Mouse (Mus musculus) myocyte (in vitro differentiated cells): ENCODE data around the gene Fam178b. TPM values are rescaled to one million over a fixed set of nuclear protein-coding genes. Genes with fewer than 3 reads are reported as not detected.
"Not testable (repeated sequence)": the region's sequence is repeated elsewhere in the genome, so short reads cannot be mapped to it uniquely, and the experiment has no call there.

ENCODE experiments used
- H3K27me3 ChIP-seq: one replicate; pipeline ENCODE4 v1.6.1; 2011; ENCODE audit not compliant: control insufficient read depth, insufficient read depth, insufficient read length
- H3K36me3 ChIP-seq: one replicate; pipeline ENCODE4 v1.6.1; 2011; ENCODE audit not compliant: control insufficient read depth, insufficient read depth
- H3K4me2 ChIP-seq: one replicate; pipeline ENCODE4 v1.6.1; 2011; ENCODE audit warnings: low read depth, control low read depth
- H3K4me3 ChIP-seq: one replicate; pipeline ENCODE4 v1.5.1; 2011; ENCODE audit warnings: mild to moderate bottlenecking, control low read depth, moderate library complexity
- H3K79me2 ChIP-seq: one replicate; pipeline ENCODE4 v1.6.1; 2011; ENCODE audit not compliant: control insufficient read depth, insufficient read depth
- H3ac ChIP-seq: one replicate; pipeline ENCODE4 v1.6.1; 2011; ENCODE audit not compliant: control insufficient read depth, insufficient read length
- CEBPB ChIP-seq: IDR thresholded peaks from 2 replicates; pipeline ENCODE4 v1.6.1; 2011; ENCODE audit warnings: mild to moderate bottlenecking, moderate library complexity; ENCODE audit not compliant: poor library complexity, insufficient read depth, severe bottlenecking
- E2F4 ChIP-seq: IDR thresholded peaks from one replicate; pipeline ENCODE4 v1.6.1; 2011; ENCODE audit warnings: mild to moderate bottlenecking, control low read depth, moderate library complexity; ENCODE audit not compliant: insufficient read depth
- MAX ChIP-seq: IDR thresholded peaks from one replicate; pipeline ENCODE4 v1.6.1; 2011; ENCODE audit warnings: low read depth, mild to moderate bottlenecking, control low read depth
- MYOD1 ChIP-seq, 3 experiments: IDR thresholded peaks; one replicate each; pipeline ENCODE4 v1.6.1; 2011; ENCODE audit warnings: control low read depth in 2 of 3, low read depth in 2 of 3, mild to moderate bottlenecking in 2 of 3, moderate library complexity in 1 of 3; ENCODE audit not compliant: insufficient read length in 2 of 3, control insufficient read depth in 1 of 3
- MYOG ChIP-seq, 3 experiments: IDR thresholded peaks; one replicate each; pipeline ENCODE4 v1.6.1; 2011; ENCODE audit warnings: control low read depth in 2 of 3, low read depth in 2 of 3, mild to moderate bottlenecking in 2 of 3; ENCODE audit not compliant: insufficient read length in 2 of 3, control insufficient read depth in 1 of 3, insufficient read depth in 1 of 3
- POLR2A ChIP-seq: IDR thresholded peaks from one replicate; pipeline ENCODE4 v1.6.1; 2011; ENCODE audit warnings: low read depth, mild to moderate bottlenecking, control low read depth, moderate library complexity; ENCODE audit not compliant: insufficient read length
- POLR2AphosphoS2 ChIP-seq: IDR thresholded peaks from one replicate; pipeline ENCODE4 v1.6.1; 2011; ENCODE audit warnings: low read depth, control low read depth; ENCODE audit not compliant: insufficient read length
- REST ChIP-seq: IDR thresholded peaks from one replicate; pipeline ENCODE4 v1.6.1; 2011; ENCODE audit warnings: mild to moderate bottlenecking, control low read depth, moderate library complexity; ENCODE audit not compliant: insufficient read depth, insufficient read length
- SRF ChIP-seq: IDR thresholded peaks from one replicate; pipeline ENCODE4 v1.6.1; 2011; ENCODE audit warnings: low read depth; ENCODE audit not compliant: control insufficient read depth, insufficient read length
- TCF12 ChIP-seq: IDR thresholded peaks from one replicate; pipeline ENCODE4 v1.6.1; 2011; ENCODE audit warnings: mild to moderate bottlenecking, control low read depth; ENCODE audit not compliant: poor library complexity, insufficient read depth, severe bottlenecking
- TCF3 ChIP-seq: IDR thresholded peaks from one replicate; pipeline ENCODE4 v1.6.1; 2011; ENCODE audit warnings: low read depth, control low read depth; ENCODE audit not compliant: insufficient read length
- USF1 ChIP-seq: IDR thresholded peaks from one replicate; pipeline ENCODE4 v1.6.1; 2011; ENCODE audit warnings: low read depth, mild to moderate bottlenecking, control low read depth, moderate library complexity
- polyA plus RNA-seq: library from polyadenylated mRNA; unstranded; fragments of >200 nt; fragmentation: generic; extraction: Trizol; gene quantifications from one replicate; pipeline ENCODE4 v1.2.1, GENCODE M21; 2012; ENCODE audit warnings: missing spikeins

Gene Fam178b
- polyA plus RNA-seq, 1 experiment = 1.5 TPM

DNA sequence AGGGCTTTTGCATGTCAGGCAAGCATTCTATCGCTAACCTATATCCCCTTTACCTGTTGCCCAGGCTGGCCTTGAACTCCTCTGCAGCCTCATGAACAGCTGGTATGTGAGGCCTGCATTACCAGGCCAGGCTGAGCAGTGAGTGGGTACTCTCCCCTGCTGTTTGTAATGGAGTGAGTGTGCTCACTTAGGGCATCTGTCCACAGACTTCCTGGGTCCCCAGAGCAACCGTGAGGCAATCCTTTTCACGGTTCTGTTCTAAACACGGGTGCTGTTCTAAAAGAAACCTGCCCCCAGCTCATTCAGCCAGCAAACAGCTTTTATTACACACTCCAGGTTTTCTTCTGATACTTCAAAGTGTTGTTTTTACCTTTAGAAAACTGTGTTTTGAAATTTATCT, 144.3 kb downstream of the Fam178b start:
- H3K36me3 ChIP-seq = no peaks in the 10 kb centered on the region

DNA sequence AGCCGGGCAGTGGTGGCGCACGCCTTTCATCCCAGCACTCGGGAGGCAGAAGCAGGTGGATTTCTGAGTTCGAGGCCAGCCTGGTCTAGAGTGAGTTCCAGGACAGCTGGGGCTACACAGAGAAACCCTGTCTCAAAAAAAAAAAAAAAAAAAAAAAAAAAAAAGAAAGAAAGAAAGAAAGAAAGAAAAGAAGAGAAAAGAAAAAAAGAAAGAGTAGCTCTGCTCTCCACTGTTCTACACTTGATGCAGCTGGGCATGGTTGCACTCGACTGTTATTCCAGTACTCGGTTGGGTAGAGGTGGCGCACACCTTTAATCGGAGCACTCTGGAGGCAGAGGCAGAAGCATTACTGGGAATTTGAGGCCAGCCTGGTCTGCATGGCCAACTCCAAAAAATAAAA, 146.2 kb downstream of the Fam178b start, which contains the start of gene Ankrd23:
Gene Ankrd23, minus strand, starts transcription at position 101 of the 400 bp plus-strand sequence.
- not testable (repeated sequence) for H3K79me2 ChIP-seq, H3ac ChIP-seq, H3K27me3 ChIP-seq, H3K36me3 ChIP-seq
- H3K4me3 ChIP-seq = peak within 1 kb of the TSS; percentile 24
- H3K4me2 ChIP-seq = peak within 1 kb of the TSS; percentile 43

More for the DNA sequence above, 144.3 kb downstream of the Fam178b start:
- TF ChIP-seq POLR2AphosphoS2 = no peak
- no peak for TF ChIP-seq TCF3
- no peak for TF ChIP-seq E2F4
- no peak for TF ChIP-seq MYOG (IDR thresholded peaks at IDR 0.05; ENCODE audit: control insufficient read depth in 1 of 3, insufficient read depth in 1 of 3, insufficient read length in 2 of 3, low read depth in 2 of 3)
- no peak for TF ChIP-seq CEBPB
- no peak for TF ChIP-seq TCF12
- TF ChIP-seq SRF = no peak
- TF ChIP-seq USF1 = no peak
- no peak for TF ChIP-seq MAX
- TF ChIP-seq MYOD1 (IDR thresholded peaks at IDR 0.05; ENCODE audit: control insufficient read depth in 1 of 3, insufficient read length in 2 of 3, low read depth in 2 of 3) = no peak
- TF ChIP-seq REST = no peak
- no peak for TF ChIP-seq POLR2A
- Histone ChIP-seq H3K4me2 (no peak overlapping the region), H3K79me2 (no peaks in the 10 kb centered on the region), H3K4me3 (no peak overlapping the region), H3ac (no peak overlapping the region), H3K27me3 (no peaks in the 10 kb centered on the region)

- Histone ChIP-seq H3K4me3 (peak overlapping the region; percentile 24), H3ac (no peak overlapping the region), H3K36me3 (no peaks in the 10 kb centered on the region), H3K4me2 (peak overlapping the region; percentile 43), H3K27me3 (no peaks in the 10 kb centered on the region), H3K79me2 (no peaks in the 10 kb centered on the region)
- TF ChIP-seq MYOD1 (IDR thresholded peaks at IDR 0.05; ENCODE audit: control insufficient read depth in 1 of 3, insufficient read length in 2 of 3, low read depth in 2 of 3) = no peak
- TF ChIP-seq TCF3 = no peak
- TF ChIP-seq REST = no peak
- no peak for TF ChIP-seq MYOG (IDR thresholded peaks at IDR 0.05; ENCODE audit: control insufficient read depth in 1 of 3, insufficient read depth in 1 of 3, insufficient read length in 2 of 3, low read depth in 2 of 3)
- TF ChIP-seq MAX = no peak
- no peak for TF ChIP-seq E2F4
- no peak for TF ChIP-seq TCF12
- TF ChIP-seq POLR2AphosphoS2 = no peak
- TF ChIP-seq USF1 = no peak
- no peak for TF ChIP-seq POLR2A
- no peak for TF ChIP-seq SRF
- TF ChIP-seq CEBPB = no peak
These were observed 146.6 kb downstream of the Fam178b start for GRCm38 (mm10) chr1:36536397-36536728.

DNA sequence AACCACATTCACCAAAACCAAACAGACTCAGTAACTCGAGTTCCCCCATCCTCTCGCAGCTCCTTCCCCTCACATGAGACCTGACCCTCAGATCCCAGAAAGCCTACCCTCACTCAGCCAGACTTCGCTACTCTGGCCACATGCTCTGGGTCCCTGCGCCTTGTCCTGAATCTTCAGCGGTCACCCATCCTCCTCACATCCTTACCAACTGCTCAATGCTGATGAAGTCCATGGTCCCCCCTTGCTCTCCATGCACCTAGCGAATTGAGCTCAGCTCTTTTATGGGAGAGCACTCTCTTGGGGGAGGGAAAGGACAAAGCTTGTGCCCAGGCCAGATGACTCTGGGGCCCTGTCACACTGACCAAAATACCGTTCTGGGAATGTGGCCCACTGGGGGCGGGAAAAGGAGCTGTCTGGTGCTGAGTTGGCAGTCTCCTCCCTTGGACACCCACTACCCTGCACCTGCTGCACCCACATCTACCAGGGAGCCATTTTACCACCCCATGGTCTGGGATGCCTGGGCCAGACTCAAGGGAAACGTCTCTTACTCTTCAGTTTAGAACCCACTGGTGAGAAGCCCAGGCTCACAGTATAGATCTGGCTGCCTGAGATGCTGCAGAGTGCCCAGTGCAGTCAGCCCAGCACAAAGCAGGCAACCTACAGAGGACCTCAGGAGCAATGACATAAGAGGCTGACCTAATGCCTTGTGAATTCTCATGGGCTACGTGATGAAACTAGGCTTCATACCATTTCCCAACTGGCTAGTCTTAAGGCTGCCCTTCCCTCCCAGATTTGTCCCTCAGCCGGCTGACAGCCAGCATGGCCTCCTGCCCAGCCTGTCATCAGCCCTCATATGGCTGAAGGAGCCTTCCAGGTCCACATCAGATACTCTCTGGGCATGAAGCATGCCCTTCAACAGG, 147.2 kb downstream of the Fam178b start:
- Histone ChIP-seq H3K4me2 (peak overlapping the region; percentile 48), H3K79me2 (no peaks in the 10 kb centered on the region), H3K4me3 (peak overlapping the region; percentile 24), H3ac (no peak overlapping the region), H3K27me3 (no peaks in the 10 kb centered on the region), H3K36me3 (no peaks in the 10 kb centered on the region)
- TF ChIP-seq CEBPB (no peak), POLR2A (peak; percentile 63), MYOG (IDR thresholded peaks at IDR 0.05; ENCODE audit: control insufficient read depth in 1 of 3, insufficient read depth in 1 of 3, insufficient read length in 2 of 3, low read depth in 2 of 3) (peak in 2 of 3 experiments; percentile 42 to 88), TCF12 (peak; percentile 20), REST (no peak), MYOD1 (IDR thresholded peaks at IDR 0.05; ENCODE audit: control insufficient read depth in 1 of 3, insufficient read length in 2 of 3, low read depth in 2 of 3) (peak; percentile 42 to 93 (median 77))

- Histone ChIP-seq H3K4me3 (peak overlapping the region; percentile 24), H3K79me2 (no peaks in the 10 kb centered on the region), H3ac (no peak overlapping the region), H3K4me2 (peak overlapping the region; percentile 57), H3K36me3 (peaks cover 3% of the 10 kb centered on the region), H3K27me3 (no peaks in the 10 kb centered on the region)
- TF ChIP-seq MYOG (IDR thresholded peaks at IDR 0.05; ENCODE audit: control insufficient read depth in 1 of 3, insufficient read depth in 1 of 3, insufficient read length in 2 of 3, low read depth in 2 of 3) (peak in 1 of 3 experiments; percentile 53), REST (no peak), POLR2A (peak; percentile 49), MYOD1 (IDR thresholded peaks at IDR 0.05; ENCODE audit: control insufficient read depth in 1 of 3, insufficient read length in 2 of 3, low read depth in 2 of 3) (peak in 1 of 3 experiments; percentile 54), TCF3 (no peak), USF1 (no peak), POLR2AphosphoS2 (peak; percentile 59), E2F4 (no peak), SRF (no peak), TCF12 (no peak), CEBPB (no peak), MAX (no peak)
These were observed 148.4 kb downstream of the Fam178b start for GRCm38 (mm10) chr1:36534595-36535058.
